Mouse (Mus musculus) retina, postnatal 7 days (tissue): ENCODE measurements at regions not wholly inside any gene's neighbourhood (a gene's known extent, or its start where the extent isn't known, plus 50 kb on each side); places are given as distances from the start of the nearest gene placed in this dataset.

ENCODE experiments used
- DNase-seq: peaks from one replicate; pipeline ENCODE4 v3.0.0-alpha.2; 2012; ENCODE audit warnings: low read depth, low spot score

GRCm38 (mm10) chr7:113113266-113113893, 93.9 kb upstream of the Arntl start:
- DNase-seq, result no peak

- no peak for DNase-seq
Measured at GRCm38 (mm10) chr7:113117599-113117998, 89.7 kb upstream of the Arntl start.

DNA sequence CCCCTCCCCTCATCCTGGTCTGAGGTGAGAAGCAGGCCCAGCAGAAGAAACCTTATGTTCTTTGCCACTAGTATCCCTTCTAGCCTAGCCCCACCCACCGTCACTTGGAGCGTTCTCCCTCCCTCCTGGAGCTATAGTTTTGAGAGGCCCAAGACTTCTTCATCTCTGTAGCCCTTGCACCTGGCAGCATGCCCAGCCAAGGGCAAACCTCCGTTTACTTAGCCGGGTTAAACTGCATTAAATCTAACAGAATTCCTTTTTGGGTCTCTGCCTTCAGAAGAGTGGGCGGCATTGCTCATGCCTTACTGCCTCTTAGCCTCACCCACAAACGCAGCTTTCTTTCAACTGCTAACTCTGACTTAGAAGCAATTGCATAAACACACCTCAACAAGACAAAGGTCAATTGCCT, 85.3 kb upstream of the Arntl start:
- DNase-seq, result no peak

- no peak for DNase-seq
Measured at GRCm38 (mm10) chr7:113126010-113126409, 81.3 kb upstream of the Arntl start.

- no peak for DNase-seq
Measured at GRCm38 (mm10) chr7:113130552-113130951, 76.7 kb upstream of the Arntl start.

DNA sequence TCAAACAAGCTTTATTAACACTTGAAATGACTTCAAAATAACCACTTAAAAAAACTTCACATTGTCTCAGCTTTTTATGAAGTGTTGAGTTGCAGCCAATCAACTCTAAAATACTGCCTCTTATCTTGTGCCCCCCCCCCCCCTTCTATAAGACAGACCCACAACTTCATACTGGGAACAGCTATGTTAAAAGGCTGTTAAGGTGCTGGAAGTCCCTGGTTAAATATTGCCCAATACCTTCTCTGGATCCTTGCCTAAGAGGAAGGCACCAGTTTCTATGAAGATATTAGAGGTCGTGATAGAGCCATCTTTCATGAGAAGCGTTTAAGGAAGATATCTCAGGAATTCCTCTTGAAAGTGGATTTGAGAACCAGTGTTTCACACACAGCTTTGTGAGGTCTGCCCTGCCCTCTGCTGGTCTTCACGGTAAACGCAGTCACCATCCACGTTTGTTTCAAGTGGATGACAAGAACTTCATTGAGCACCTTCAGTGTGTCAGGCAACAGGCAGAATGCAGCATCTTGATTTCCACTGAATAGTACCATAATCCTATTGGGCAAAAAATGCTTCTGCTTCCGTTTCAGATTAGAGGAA, 75.2 kb upstream of the Arntl start:
- DNase-seq, result peak; percentile 47

- no peak for DNase-seq
Measured at GRCm38 (mm10) chr7:113133891-113134290, 73.4 kb upstream of the Arntl start.

- DNase-seq, result no peak
Measured at GRCm38 (mm10) chr7:113140011-113140438, 67.2 kb upstream of the Arntl start.

- no peak for DNase-seq
Measured at GRCm38 (mm10) chr7:113141846-113142683, 65.2 kb upstream of the Arntl start.

DNA sequence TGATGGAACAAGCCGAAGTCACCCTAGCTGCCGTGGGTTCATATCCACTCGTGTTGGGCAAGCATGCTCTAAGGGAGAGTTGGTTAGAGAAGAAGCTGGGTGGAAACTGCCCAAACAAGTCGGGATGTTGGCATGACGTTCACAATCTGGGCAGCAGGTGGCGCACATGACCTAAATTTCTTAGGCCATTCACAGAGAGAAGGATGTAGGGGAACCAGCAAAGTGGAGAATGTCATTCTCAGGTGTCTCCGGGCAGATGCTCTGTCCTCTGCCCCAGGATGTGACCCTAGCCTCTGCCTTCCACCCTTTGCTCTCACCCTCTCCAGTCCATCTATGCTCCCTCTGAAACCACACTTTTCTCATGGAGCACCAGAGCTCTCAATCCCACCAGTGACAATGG, 63.7 kb upstream of the Arntl start:
- DNase-seq, result peak; percentile 80

GRCm38 (mm10) chr7:113145046-113145445, 62.2 kb upstream of the Arntl start:
- DNase-seq, result no peak

GRCm38 (mm10) chr7:113146108-113146507, 61.2 kb upstream of the Arntl start:
- no peak for DNase-seq

GRCm38 (mm10) chr7:113146526-113146925, 60.7 kb upstream of the Arntl start:
- no peak for DNase-seq

DNA sequence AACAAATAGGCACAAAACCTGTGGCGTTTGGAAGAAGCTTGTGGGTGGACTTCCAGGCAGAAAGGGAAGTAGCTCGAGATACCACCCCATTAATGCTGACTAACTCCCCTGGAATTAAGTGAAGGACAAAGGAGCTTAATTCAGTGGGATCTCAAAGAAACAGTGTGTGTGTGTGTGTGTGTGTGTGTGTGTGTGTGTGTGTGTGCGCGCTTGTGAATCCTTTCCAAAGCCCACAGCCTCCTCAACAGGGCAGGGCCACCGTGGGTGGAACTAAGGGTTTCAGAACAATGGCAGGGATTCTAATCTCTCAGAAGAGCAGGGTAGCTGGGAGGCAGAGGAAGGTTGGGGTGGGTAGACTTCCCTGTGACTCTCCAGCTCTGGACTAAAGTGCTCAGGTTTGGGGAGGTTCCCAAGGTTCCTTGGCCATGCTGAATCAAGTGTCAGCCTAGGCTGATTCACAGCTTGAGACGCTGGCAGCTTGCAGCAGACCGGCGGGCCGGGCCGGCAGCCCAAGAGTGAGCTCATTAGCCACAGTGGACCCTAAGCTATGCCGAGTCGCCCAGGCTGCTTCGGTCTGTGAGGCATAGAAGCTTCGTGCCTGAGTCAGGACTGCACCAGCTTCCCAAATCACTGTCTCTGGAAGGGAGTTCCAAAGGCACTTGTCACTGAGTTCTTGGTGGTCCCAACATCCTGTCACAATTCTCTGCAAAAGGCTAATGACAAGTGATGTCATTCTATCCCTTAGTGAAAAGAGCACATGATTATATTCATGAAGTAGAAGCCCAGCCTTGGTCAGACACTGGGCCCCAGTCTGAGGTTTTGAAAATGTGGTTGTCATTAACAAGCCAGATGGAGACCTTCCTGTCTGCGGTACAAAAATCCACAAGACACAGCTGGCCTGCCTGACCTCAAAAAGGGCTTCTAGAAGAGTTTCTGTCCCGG, 59.6 kb upstream of the Arntl start:
- DNase-seq, result no peak

GRCm38 (mm10) chr7:113148700-113149099, 58.6 kb upstream of the Arntl start:
- DNase-seq, result no peak

GRCm38 (mm10) chr7:113149966-113150470, 57.2 kb upstream of the Arntl start:
- DNase-seq, result no peak

- no peak for DNase-seq
Measured at GRCm38 (mm10) chr7:113150789-113151188, 56.5 kb upstream of the Arntl start.

DNA sequence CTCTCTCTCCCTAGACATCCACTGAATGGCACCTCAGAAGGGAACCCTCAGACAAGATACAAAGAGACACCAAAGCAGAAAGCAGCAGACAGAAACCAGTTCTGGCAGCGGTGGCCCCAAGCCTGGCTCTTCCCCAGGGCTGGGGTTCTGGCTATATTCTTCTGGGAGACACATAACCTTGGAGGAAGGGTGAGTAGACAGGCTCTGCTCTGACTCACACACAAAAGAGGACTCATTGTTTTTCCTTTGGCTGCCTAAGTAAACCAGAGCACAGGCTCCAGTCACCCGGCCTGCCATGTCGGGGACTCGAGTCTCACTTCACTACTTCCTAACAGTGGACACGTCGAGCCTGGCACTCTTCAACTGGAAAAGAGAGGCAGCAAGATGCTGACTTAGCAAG, 55.8 kb upstream of the Arntl start:
- DNase-seq, result no peak

- no peak for DNase-seq
Measured at GRCm38 (mm10) chr7:113153386-113153785, 53.9 kb upstream of the Arntl start.

DNA sequence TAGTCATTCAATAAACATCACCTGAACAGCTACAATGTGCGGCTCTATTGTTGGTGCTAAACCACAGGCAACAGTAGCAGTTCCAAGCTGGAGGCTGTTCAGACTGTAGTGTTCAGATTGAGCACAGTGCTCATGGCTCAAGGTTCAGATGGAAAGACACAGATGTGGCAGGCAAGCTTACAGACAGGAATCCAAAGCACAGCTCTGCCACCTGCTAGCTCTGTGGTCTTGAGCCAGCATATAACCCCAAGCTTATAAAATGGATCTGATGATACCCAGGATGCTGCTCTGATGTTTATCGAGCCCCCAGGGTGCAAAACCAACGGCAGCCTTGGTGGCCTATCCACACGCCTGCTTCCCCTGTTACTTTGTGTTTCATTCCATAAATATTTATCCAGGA, 53.2 kb upstream of the Arntl start:
- DNase-seq, result no peak

DNA sequence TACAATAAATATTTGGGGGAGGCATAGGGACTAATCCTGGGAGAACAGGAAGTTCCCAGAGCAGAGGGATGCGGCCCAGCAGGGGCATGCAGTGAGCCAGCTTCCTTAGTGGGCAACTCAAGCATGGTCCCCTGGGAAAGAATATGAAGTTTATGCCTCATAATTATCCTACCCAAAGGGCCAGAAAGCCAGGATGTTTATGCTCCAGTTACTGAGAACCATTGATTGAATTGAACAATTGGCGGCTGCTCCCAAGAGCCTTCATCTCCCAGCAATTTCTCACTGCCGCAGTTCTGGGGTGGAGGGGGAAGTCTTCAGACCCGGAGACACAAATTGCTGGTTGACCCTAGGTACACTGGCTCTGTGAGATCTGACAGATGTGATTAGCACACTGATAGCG, 50.9 kb upstream of the Arntl start:
- no peak for DNase-seq
